Mouse (Mus musculus) cortical plate, adult 2 months (tissue): Measurements from ENCODE around the gene Pbx1.

Experiments
- CTCF ChIP-seq: fragments of 200-500 bp; IDR thresholded peaks from 2 replicates; pipeline ENCODE4 v1.5.1; 2011; ENCODE audit warnings: mild to moderate bottlenecking, control low read depth, low read length; ENCODE audit not compliant: insufficient read depth; ENCODE audit errors: extremely low read depth
- POLR2A ChIP-seq: fragments of 200-500 bp; IDR thresholded peaks from 2 replicates; pipeline ENCODE4 v1.6.1; 2011; ENCODE audit warnings: mild to moderate bottlenecking, low read length, control low read depth; ENCODE audit not compliant: insufficient read depth; ENCODE audit errors: extremely low read depth

DNA sequence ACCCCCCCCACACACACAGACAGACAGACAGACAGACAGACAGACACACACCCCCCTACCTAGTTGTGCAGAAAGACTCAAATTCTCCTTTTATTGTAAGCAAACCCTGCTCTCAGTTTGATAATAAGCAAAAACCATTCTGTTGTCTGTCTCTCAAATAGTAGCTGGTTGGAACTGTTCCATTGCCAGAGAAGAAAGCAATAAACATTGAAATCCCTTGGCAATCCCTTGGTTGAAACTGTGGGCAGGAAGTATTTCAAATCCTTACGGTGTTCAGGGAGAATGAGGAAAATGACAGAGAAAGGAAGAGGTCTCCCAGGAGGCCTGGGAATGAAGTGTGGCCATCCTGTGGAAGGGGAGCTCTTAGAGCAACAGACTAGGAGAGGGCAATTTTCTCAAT is 201.2 kb downstream of the Pbx1 start:
- TF ChIP-seq CTCF: no peak
- no peak for TF ChIP-seq POLR2A
